Mouse (Mus musculus) Patski (cell line): ENCODE data around the gene Fance. TPM values are rescaled to one million over a fixed set of nuclear protein-coding genes. Genes with fewer than 3 reads are reported as not detected.
A peak's percentile ranks its signal among the peaks of the same experiment; 100 is the strongest.

Source experiments
- ATAC-seq: fragments of 100-300 bp; one replicate; pipeline ENCODE4 v1.8.0; 2021
- CTCF ChIA-PET: fragments of 350-600 bp; sonication (Branson Sonifier 250); formaldehyde crosslinking; loops from one replicate; lab custom pipeline; 2022; ENCODE audit warnings: inconsistent platforms; lab: Charles Lee
- POLR2A ChIA-PET: fragments of 350-600 bp; sonication (Branson Sonifier 250); formaldehyde crosslinking; loops from one replicate; lab custom pipeline; 2022; ENCODE audit warnings: antibody characterized with exemption, inconsistent platforms; lab: Charles Lee
- DNase-seq: peaks from one replicate; pipeline ENCODE4 v3.0.0-alpha.2; 2011; ENCODE audit warnings: low read depth, low spot score
- H3K27me3 ChIP-seq: fragments of 371-371 bp; one replicate; pipeline ENCODE4 v1.5.1; 2021
- CTCF ChIP-seq: fragments of 100-300 bp; IDR thresholded peaks from one replicate; pipeline ENCODE4 v1.5.1; 2021
- in situ Hi-C: fragments of 300-500 bp; cut with MboI; formaldehyde crosslinking; loops from 3 replicates; pipeline ENCODE4 v1.11.1; 2018; ENCODE audit warnings: low pct_unique_long_range_greater_than_20kb, mixed read lengths
- polyA plus RNA-seq: library from polyadenylated mRNA; unstranded; gene quantifications from one replicate; pipeline ENCODE4 v1.2.3, GENCODE M21; 2021

The Fance gene
- 44.9 TPM for polyA plus RNA-seq

DNA sequence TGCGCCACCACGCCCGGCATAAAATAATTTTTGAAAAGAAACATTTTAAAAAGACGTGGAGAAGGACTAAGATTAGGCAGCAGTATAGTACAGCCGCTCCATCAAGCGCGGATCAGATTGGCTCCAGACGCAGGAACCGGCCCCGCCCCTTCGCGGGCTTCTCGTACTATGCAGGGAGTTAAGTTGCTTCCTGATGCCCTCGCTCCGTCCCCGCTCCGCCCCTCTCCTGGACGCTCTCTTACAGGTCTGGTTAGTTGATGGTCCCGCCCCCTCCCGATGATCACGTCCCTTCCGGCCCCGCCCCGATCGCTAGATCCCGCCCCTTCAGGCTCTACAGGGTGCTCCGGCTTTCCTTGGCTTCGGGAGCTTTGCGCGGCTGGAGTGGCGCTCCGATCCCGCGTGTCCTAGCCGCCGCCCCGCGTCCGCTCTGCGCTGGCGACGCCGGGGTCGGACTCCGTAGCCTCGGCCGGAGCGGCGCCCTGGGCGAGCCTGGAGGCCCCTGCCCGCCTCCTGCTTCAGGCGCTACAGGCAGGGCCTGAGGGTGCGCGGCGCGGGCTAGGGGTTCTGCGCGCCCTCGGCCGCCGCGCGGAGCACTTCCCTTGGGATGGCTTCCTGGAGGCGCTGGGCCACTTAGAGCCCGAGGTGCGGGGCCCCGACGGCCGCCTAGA lies at the start of gene Fance:
Gene Fance, plus strand, starts transcription at position 308 of the 668 bp plus-strand sequence.
- DNase-seq: peak; percentile 89
- H3K27me3 ChIP-seq: no peaks in the 10 kb centered on the region
- POLR2A ChIA-PET: interaction anchor here (0.9 to 1.8 kb wide), 6 partner anchors 10 to 135 kb away, joined by 3 to 5 read pairs (median 4); no protein-coding TSS in a partner anchor
- no peak for TF ChIP-seq CTCF
- ATAC-seq: peak; percentile 96
- CTCF ChIA-PET: interaction anchor here (1.0 to 1.5 kb wide), 2 partner anchors 14 to 81 kb away, joined by 4 read pairs; partner anchors contain the start of gene Ppard
- in situ Hi-C loops: no loop called here

DNA sequence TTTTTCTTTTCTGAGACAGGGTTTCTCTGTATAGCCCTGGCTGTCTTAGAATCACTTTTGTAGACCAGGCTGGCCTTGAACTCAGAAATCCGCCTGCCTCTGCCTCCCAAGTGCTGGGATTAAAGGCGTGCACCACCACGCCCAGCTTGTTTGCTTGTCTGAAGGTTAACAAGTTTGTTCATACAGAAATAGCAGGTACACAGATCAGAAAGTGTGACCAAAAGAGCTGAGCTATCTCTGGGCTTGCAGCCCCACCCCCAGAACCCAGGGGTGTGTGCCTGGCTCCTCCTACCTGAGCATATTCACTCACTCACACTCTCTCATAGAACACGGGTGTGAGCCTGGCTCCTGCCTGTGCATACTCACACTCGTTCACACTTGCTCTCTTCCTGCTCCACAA lies 46.1 kb upstream of the Fance start:
- DNase-seq (no peak), ATAC-seq (no peak)
- no peak for TF ChIP-seq CTCF
- CTCF ChIA-PET: no interaction called here
- in situ Hi-C loops: no loop called here
- POLR2A ChIA-PET: interaction anchor here (0.7 kb wide), 1 partner anchor 20 kb away, joined by 10 read pairs; no protein-coding TSS in a partner anchor
- H3K27me3 ChIP-seq: no peaks in the 10 kb centered on the region

DNA sequence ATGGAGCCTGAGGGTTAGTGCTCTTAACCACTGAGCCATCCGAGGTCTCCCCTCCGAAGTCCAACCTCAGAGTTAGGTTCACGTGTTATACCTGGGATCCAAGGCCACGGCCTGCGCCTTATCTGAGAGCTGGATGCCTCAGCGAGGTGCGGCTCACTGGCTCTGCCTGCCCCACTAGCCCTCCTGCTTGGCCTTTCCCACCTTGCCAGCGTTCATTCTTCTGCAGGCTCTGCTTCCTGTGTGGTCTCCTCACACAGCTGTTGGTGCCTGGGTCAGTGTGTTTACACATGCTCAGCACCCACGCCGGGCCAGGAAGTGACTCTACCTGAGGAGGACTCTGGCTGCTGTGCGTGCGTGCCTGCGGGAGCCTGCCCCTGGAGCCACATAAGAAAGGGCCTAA lies 43.2 kb upstream of the Fance start:
- no peaks in the 10 kb centered on the region for H3K27me3 ChIP-seq
- TF ChIP-seq CTCF: no peak
- no peak for DNase-seq
- CTCF ChIA-PET: interaction anchor here (1.4 to 1.7 kb wide), 3 partner anchors 11 to 44 kb away, joined by 4 to 7 read pairs (median 5); no protein-coding TSS in a partner anchor
- in situ Hi-C loops: no loop called here
- POLR2A ChIA-PET: no interaction called here
- ATAC-seq: no peak

DNA sequence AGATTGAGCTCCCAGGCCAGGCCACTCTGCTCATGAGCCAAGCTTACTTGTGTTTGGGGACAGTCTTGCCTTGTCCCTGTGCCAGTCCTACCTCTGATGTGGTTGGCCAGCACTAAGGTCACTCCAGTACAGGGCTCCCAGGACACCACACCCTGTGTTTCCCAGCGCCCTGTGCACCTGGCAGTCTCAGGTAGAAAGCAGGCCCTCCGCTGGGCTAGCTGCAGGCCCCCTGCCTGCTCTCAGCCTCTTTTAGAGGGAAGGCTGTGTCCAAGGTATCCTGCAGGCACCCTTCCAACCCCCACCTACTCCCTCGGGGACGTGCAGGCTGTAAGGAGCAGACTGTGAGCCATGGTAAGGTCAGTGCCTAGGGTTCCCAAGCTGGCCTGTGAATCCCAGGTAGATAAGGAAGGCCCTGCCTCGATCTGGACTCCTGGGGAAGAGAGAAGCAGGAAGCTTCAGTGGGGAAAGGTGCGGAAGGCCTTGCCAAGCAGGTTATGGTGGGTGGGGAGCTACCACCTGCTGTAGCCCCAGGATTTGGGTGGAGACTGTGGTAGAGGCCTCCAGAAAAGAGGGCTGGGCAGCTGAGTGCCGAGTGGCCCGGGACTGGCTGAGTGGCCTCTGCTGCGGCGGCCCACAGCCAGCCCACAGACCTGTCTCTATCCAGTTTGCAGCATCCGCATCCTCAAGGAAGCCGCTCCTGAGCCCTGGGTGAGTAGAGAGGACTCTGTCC lies 41.6 kb upstream of the Fance start:
- no peak for TF ChIP-seq CTCF
- no peak for ATAC-seq
- no peak for DNase-seq
- in situ Hi-C loops: no loop called here
- ChIA-PET CTCF (interaction anchor here (1.4 kb wide), 1 partner anchor 37 kb away, joined by 3 read pairs; no protein-coding TSS in a partner anchor), POLR2A (no interaction called here)
- no peaks in the 10 kb centered on the region for H3K27me3 ChIP-seq

DNA sequence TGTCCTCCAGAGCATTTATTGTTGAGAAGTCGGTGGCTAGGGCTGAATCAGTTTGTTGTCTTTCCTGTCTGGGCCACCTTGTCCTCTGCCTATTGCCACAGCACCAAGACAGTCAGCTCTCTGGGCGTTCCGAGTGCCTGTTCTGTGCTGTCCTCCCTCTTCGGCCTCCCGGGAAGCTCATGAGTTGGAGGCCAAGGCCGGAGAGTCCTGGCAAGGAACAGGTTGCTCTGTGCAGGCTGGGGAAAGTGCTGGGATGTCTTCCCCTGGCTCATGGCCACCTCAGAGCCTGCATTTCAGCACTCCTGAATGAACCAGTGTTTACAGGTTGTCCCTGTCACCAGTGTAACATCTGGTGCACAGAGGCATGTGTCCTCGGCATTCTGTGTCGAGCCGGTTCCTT lies 41.0 kb upstream of the Fance start:
- CTCF ChIA-PET: interaction anchor here (1.4 to 1.7 kb wide), 2 partner anchors 9 to 36 kb away, joined by 3 to 4 read pairs; no protein-coding TSS in a partner anchor
- ATAC-seq (no peak), DNase-seq (no peak)
- no peaks in the 10 kb centered on the region for H3K27me3 ChIP-seq
- in situ Hi-C loops: no loop called here
- POLR2A ChIA-PET: no interaction called here
- no peak for TF ChIP-seq CTCF

DNA sequence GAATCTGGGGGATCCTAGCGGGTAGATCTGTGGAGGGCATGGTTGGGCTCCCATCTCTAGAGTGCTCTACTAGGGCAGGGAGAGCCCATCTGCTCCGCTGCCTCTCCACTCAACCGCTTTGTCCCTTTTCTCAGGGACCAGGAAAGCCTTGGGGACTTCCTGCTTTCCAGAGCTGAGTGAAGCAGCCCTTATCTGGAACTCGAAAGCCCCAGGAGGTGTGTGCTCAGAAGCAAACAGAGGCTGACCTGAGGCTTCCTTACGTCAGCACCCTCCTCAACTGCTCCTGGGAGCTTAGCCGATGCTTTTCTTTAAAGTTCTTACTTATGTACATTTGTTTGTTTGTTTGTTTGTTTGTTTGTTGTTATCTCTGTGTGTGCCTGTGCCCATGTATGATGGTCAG lies 40.5 kb upstream of the Fance start:
- DNase-seq (no peak), ATAC-seq (no peak)
- CTCF ChIA-PET: interaction anchor here (0.5 to 2.0 kb wide), 5 partner anchors 10 to 47 kb away, joined by 3 to 8 read pairs (median 4); no protein-coding TSS in a partner anchor
- POLR2A ChIA-PET: no interaction called here
- no peaks in the 10 kb centered on the region for H3K27me3 ChIP-seq
- in situ Hi-C loops: no loop called here
- TF ChIP-seq CTCF: no peak

DNA sequence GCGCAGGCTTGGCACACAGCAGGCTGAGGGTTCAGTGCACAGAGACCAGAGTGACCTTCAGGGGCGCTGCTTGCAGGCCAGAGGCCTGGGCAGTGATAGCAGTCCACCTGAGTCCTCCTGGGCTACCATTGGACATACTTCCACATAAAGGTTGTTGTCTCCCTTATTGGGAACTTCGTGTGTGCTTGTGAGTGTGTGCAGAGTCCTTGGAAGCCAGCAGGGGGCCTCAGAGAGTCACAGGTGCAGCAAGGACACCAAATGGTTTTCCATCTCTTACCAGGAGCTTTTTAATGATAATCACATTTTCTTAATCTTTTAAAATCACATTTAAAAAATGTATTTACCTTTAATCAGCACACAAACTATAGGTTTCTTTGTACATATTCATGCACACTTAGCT lies 38.6 kb upstream of the Fance start:
- ChIA-PET CTCF (interaction anchor here (1.0 to 2.0 kb wide), 3 partner anchors 15 to 49 kb away, joined by 3 to 8 read pairs (median 3); no protein-coding TSS in a partner anchor), POLR2A (interaction anchor here (0.6 kb wide), 1 partner anchor 36 kb away, joined by 3 read pairs; no protein-coding TSS in a partner anchor)
- H3K27me3 ChIP-seq: no peaks in the 10 kb centered on the region
- ATAC-seq (no peak), DNase-seq (no peak)
- no peak for TF ChIP-seq CTCF
- in situ Hi-C loops: no loop called here

DNA sequence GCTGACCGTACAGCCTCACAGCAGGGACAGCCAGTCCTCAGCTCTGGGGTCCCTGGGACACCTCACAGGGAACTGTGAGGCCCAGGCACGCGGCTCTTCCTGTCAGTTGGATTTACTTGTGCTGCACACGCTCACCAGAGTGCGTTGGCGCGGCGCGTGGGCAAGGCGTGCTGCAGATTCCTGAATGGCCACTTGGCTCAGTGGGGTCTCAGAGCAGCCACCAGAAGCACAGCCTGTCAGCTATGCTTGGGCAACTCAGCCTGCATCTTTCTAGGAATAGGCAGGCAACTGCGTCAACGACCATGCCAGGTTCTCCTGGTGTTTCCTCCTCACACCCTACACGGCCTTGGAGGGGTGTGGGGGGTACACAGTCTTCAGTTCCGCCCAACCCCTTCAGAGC lies 36.1 kb upstream of the Fance start:
- TF ChIP-seq CTCF: no peak
- ATAC-seq (no peak), DNase-seq (no peak)
- in situ Hi-C loops: no loop called here
- no peaks in the 10 kb centered on the region for H3K27me3 ChIP-seq
- ChIA-PET POLR2A (no interaction called here), CTCF (no interaction called here)

DNA sequence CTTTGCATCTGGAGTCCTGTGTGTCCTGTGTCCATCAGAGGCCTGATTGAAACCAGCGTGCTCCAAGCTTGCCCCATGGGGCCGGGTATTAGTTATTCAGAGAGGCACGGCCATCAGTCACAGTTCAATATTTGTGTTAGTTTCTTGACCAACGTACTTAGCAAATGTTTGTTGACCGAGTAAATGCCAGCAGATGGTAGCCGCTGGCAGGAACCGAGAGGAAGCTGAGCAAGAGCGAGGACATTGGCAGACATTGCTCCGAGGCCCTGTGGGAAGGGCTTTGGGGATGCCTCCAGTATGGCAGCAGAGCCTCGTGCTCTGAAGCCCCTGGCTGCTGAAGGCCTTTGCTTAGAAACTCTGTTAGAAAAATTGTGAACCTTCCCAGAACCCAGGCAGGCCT lies 35.6 kb upstream of the Fance start:
- H3K27me3 ChIP-seq: no peaks in the 10 kb centered on the region
- DNase-seq: no peak
- POLR2A ChIA-PET: no interaction called here
- CTCF ChIA-PET: interaction anchor here (1.6 kb wide), 1 partner anchor 45 kb away, joined by 5 read pairs; the partner anchor contains the start of gene Ppard
- no peak for ATAC-seq
- in situ Hi-C loops: no loop called here
- no peak for TF ChIP-seq CTCF

DNA sequence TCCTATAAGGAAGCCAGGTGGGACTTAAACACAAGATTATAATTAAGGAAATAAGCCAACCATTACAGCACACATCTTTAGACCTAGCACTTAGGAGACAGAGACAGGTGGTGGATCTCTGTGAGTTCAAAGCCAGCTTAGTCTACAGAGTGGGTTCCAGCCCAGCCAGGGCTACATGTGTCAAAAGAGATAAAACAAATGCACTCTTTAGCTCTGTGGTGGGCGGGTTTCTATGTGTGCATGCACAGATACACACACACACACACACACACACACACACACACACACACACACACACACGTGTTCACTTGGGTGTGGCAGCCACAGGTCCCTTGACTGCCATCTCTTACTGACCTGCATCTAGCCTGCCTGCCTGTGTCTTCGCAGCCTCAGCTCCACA lies 35.2 kb upstream of the Fance start:
- no peaks in the 10 kb centered on the region for H3K27me3 ChIP-seq
- in situ Hi-C loops: no loop called here
- ChIA-PET POLR2A (no interaction called here), CTCF (interaction anchor here (1.6 to 1.7 kb wide), 2 partner anchors 19 to 45 kb away, joined by 4 to 5 read pairs; partner anchors contain the start of gene Ppard)
- no peak for TF ChIP-seq CTCF
- ATAC-seq (no peak), DNase-seq (no peak)
